Mouse (Mus musculus): ENCODE measurements around the gene Dpagt1. TPM values are rescaled to one million over a fixed set of nuclear protein-coding genes. Genes with fewer than 3 reads are reported as not detected.

Gene Dpagt1
- polyA plus RNA-seq, 1 experiment from 2014 or later = 39.1 TPM

DNA sequence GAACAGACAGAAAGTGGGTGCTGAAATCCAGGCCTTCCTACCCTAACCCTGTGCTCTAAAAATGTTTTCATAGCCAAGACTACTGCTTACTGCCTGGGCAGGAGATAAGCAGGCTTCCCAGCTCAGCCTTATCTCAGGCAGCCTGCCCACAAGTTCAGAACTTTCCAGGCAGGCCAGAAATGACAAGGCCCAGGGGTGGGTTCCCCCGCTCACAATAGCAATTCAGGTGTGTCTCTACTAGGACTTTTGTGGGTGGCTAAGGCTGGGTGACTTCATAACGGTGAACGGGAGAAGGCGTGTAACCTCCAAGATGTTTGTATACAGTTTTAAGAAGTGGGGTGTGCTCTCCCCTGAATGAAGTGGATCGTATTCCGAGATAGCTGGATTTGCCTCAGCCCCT is 17.5 kb downstream of the Dpagt1 start:
- peak overlapping the region; percentile 81 for H3K4me3 ChIP-seq
- peak overlapping the region; percentile 84 for H3K9ac ChIP-seq
- H3K4me2 ChIP-seq (replicated peaks) = peak overlapping the region; percentile 81
- H3K9me3 ChIP-seq = no peaks in the 10 kb centered on the region
- no peak; the same call in 1 of the 2 replicates for ATAC-seq (ENCODE audit: insufficient number of reproducible peaks, insufficient read depth, low FRiP score, low TSS enrichment)
- peaks cover 41% of the 10 kb centered on the region for H3K36me3 ChIP-seq
- peak overlapping the region; percentile 97 for H3K27ac ChIP-seq
- H3K4me1 ChIP-seq = peaks cover 13% of the 10 kb centered on the region
- no peaks in the 10 kb centered on the region for H3K27me3 ChIP-seq
- 11% methylated on average over 6 of the region's 6 CpGs for WGBS

GRCm38 (mm10) chr9:44343781-44344421 is 18.1 kb downstream of the Dpagt1 start, which contains the start of gene Hmbs:
Gene Hmbs, minus strand, starts transcription at chr9:44344228.
- Histone ChIP-seq H3K9me3 (no peaks in the 10 kb centered on the region), H3K4me2 (replicated peaks) (peak within 1 kb of the TSS; percentile 81), H3K36me3 (peaks cover 43% of the 10 kb centered on the region), H3K9ac (peak within 1 kb of the TSS; percentile 84), H3K4me1 (peaks cover 13% of the 10 kb centered on the region), H3K4me3 (peak within 1 kb of the TSS; percentile 81), H3K27me3 (no peaks in the 10 kb centered on the region), H3K27ac (peak within 1 kb of the TSS; percentile 97)
- ATAC-seq (ENCODE audit: insufficient number of reproducible peaks, insufficient read depth, low FRiP score, low TSS enrichment) = peak; percentile 93
- under 1% methylated on average over 39 of the region's 39 CpGs for WGBS

- Histone ChIP-seq H3K4me1 (peaks cover 13% of the 10 kb centered on the region), H3K27ac (no peak overlapping the region), H3K9me3 (no peaks in the 10 kb centered on the region), H3K9ac (no peak overlapping the region), H3K4me2 (replicated peaks) (no peak overlapping the region), H3K4me3 (no peak overlapping the region), H3K36me3 (peaks cover 48% of the 10 kb centered on the region), H3K27me3 (no peaks in the 10 kb centered on the region)
- no peak for ATAC-seq (ENCODE audit: insufficient number of reproducible peaks, insufficient read depth, low FRiP score, low TSS enrichment)
- WGBS = 89% methylated on average over 6 of the region's 6 CpGs
Measured at GRCm38 (mm10) chr9:44345570-44346433, 20.0 kb downstream of the Dpagt1 start.

DNA sequence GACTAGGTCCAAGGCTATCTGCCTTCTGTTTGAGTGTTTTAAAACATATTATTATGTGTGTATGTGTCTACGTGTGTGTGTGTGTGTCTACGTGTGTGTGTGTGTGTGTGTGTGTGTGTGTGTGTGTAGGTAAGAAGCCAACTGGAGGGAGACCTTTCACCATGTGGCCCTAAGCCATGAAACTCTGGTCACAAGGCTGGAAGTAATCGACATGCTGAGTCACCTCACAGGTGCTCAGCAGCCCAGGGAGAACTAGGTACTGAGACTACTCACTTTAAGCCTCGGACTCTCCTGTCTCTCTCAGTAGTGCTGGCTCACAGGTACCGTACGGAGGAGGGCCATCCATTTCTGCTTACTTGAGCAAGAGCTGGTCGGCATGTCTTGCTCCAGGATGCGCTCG is 21.3 kb downstream of the Dpagt1 start:
- no peak overlapping the region for H3K4me2 ChIP-seq (replicated peaks)

DNA sequence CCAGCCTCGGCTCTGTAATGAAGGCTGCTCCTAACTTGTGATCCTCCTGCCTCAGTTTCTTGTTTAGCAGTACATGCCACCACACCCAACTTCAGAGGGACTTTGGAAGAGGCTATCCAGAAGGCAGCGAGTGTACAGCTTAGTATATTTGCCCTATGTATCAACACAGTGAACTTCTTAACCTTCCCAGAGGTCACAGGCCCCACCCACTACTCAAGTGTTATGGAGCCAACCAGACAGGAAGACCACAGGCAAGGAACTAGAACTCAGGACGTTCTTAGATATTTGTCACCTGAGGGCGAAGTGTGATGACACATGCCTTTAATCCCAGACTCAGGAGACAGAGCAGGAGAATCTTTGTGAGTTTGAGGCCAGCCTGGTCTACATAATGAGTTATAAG is 21.8 kb downstream of the Dpagt1 start:
- no peak for ATAC-seq (ENCODE audit: insufficient number of reproducible peaks, insufficient read depth, low FRiP score, low TSS enrichment)
- no peak overlapping the region for H3K4me2 ChIP-seq (replicated peaks)

More for the DNA sequence above, 21.3 kb downstream of the Dpagt1 start:
- H3K4me1 ChIP-seq = peaks cover 13% of the 10 kb centered on the region
- H3K4me3 ChIP-seq = no peak overlapping the region
- no peak for ATAC-seq (ENCODE audit: insufficient number of reproducible peaks, insufficient read depth, low FRiP score, low TSS enrichment)
- peaks cover 58% of the 10 kb centered on the region for H3K36me3 ChIP-seq
- H3K9me3 ChIP-seq = no peaks in the 10 kb centered on the region
- WGBS = 93% methylated on average over 9 of the region's 9 CpGs
- H3K27me3 ChIP-seq = no peaks in the 10 kb centered on the region
- no peak overlapping the region for H3K9ac ChIP-seq
- no peak overlapping the region for H3K27ac ChIP-seq

GRCm38 (mm10) chr9:44348546-44348945 is 22.7 kb downstream of the Dpagt1 start:
- ATAC-seq (ENCODE audit: insufficient number of reproducible peaks, insufficient read depth, low FRiP score, low TSS enrichment) = no peak
- Histone ChIP-seq H3K27ac (no peak overlapping the region), H3K9ac (no peak overlapping the region), H3K4me1 (peaks cover 4% of the 10 kb centered on the region; the same call in 1 of the 2 replicates), H3K4me2 (replicated peaks) (no peak overlapping the region), H3K27me3 (no peaks in the 10 kb centered on the region), H3K4me3 (no peak overlapping the region), H3K9me3 (no peaks in the 10 kb centered on the region), H3K36me3 (peaks cover 72% of the 10 kb centered on the region)
- WGBS = 97% methylated on average over 4 of the region's 4 CpGs

More for the DNA sequence above, 21.8 kb downstream of the Dpagt1 start:
- Histone ChIP-seq H3K36me3 (peaks cover 63% of the 10 kb centered on the region), H3K9me3 (no peaks in the 10 kb centered on the region), H3K9ac (no peak overlapping the region), H3K27ac (no peak overlapping the region), H3K4me3 (no peak overlapping the region), H3K4me1 (peaks cover 11% of the 10 kb centered on the region), H3K27me3 (no peaks in the 10 kb centered on the region)
- 81% methylated on average over 4 of the region's 4 CpGs for WGBS

DNA sequence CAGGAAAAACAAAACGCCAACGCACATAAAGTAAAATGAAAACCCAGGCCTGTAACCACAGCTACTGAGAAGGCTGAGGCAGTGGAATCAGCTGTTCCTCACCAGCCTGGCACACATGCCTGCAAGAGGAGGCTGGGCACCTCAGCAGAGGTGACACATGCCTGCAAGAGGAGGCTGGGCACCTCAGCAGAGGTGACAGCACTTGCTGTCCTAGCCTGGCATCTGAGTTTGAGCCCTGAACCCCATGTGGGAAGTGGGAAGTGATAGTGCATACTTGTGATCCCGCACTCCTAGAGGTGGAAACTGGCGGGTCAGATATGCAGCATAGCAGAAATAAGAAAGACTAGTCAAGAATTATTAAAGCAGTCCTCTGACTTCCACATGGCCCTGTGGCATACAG is 25.6 kb downstream of the Dpagt1 start:
- no peak overlapping the region for H3K27ac ChIP-seq
- no peaks in the 10 kb centered on the region for H3K27me3 ChIP-seq
- no peaks in the 10 kb centered on the region for H3K4me1 ChIP-seq
- no peak overlapping the region for H3K9ac ChIP-seq
- H3K36me3 ChIP-seq = peaks cover 95% of the 10 kb centered on the region
- whole genome bisulfite sequencing = 93% methylated on average over 4 of the region's 4 CpGs
- H3K9me3 ChIP-seq = no peaks in the 10 kb centered on the region
- no peak overlapping the region for H3K4me2 ChIP-seq (replicated peaks)
- no peak for ATAC-seq (ENCODE audit: insufficient number of reproducible peaks, insufficient read depth, low FRiP score, low TSS enrichment)
- no peak overlapping the region for H3K4me3 ChIP-seq

- 91% methylated on average over 10 of the region's 10 CpGs for WGBS
- Histone ChIP-seq H3K27ac (no peak overlapping the region), H3K9me3 (no peaks in the 10 kb centered on the region), H3K4me1 (no peaks in the 10 kb centered on the region), H3K36me3 (peaks cover 94% of the 10 kb centered on the region), H3K27me3 (no peaks in the 10 kb centered on the region), H3K4me2 (replicated peaks) (no peak overlapping the region), H3K4me3 (no peak overlapping the region), H3K9ac (no peak overlapping the region)
- no peak for ATAC-seq (ENCODE audit: insufficient number of reproducible peaks, insufficient read depth, low FRiP score, low TSS enrichment)
Measured at GRCm38 (mm10) chr9:44352337-44352736, 26.5 kb downstream of the Dpagt1 start.

DNA sequence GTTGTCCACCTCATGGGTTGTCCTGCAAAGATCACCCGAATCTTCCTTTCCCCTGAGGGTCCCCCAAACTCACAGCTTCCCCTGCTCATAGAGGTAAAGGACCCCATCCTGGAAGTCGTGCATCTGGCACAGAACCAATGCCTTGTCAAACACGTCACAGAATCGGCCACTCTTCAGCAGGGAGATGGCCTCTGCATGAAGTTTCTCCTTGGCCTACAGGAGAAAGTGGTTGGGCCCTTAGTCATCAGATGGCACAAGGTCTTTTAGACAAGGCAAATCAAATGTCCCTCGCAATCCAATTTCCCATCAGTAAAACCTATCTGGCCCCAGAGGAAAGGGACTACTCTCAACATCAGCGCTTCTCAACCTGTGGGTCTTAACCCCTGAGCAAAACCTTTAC is 27.3 kb downstream of the Dpagt1 start:
- ATAC-seq (ENCODE audit: insufficient number of reproducible peaks, insufficient read depth, low FRiP score, low TSS enrichment) = no peak
- Histone ChIP-seq H3K4me2 (replicated peaks) (no peak overlapping the region), H3K27me3 (no peaks in the 10 kb centered on the region), H3K9ac (no peak overlapping the region), H3K9me3 (no peaks in the 10 kb centered on the region), H3K4me1 (no peaks in the 10 kb centered on the region), H3K4me3 (no peak overlapping the region), H3K27ac (no peak overlapping the region), H3K36me3 (peaks cover 95% of the 10 kb centered on the region)
- WGBS = 91% methylated on average over 6 of the region's 6 CpGs

GRCm38 (mm10) chr9:44357207-44357606 is 31.4 kb downstream of the Dpagt1 start:
- ATAC-seq (ENCODE audit: insufficient number of reproducible peaks, insufficient read depth, low FRiP score, low TSS enrichment) = no peak
- H3K36me3 ChIP-seq = peaks cover 71% of the 10 kb centered on the region
- WGBS = 74% methylated on average over 4 of the region's 4 CpGs

GRCm38 (mm10) chr9:44361190-44361917 is 35.5 kb downstream of the Dpagt1 start, which contains the start of gene Vps11:
Gene Vps11, minus strand, starts transcription at chr9:44361670.
- 1% methylated on average over 44 of the region's 44 CpGs for WGBS
- peak; percentile 77; the same call in 1 of the 2 replicates for ATAC-seq (ENCODE audit: insufficient number of reproducible peaks, insufficient read depth, low FRiP score, low TSS enrichment)
- Histone ChIP-seq H3K4me3 (peak within 1 kb of the TSS; percentile 97), H3K9ac (peak within 1 kb of the TSS; percentile 81), H3K4me2 (replicated peaks) (peak within 1 kb of the TSS; percentile 92), H3K9me3 (no peaks in the 10 kb centered on the region), H3K27me3 (no peaks in the 10 kb centered on the region), H3K4me1 (peaks cover 7% of the 10 kb centered on the region; the same call in 1 of the 2 replicates), H3K36me3 (peaks cover 29% of the 10 kb centered on the region), H3K27ac (peak within 1 kb of the TSS; percentile 57; the same call in 1 of the 2 replicates)

More at GRCm38 (mm10) chr9:44357207-44357606, 31.4 kb downstream of the Dpagt1 start:
- H3K9me3 ChIP-seq = no peaks in the 10 kb centered on the region
- H3K27me3 ChIP-seq = no peaks in the 10 kb centered on the region
- no peak overlapping the region for H3K4me3 ChIP-seq
- no peak overlapping the region for H3K9ac ChIP-seq
- H3K27ac ChIP-seq = no peak overlapping the region
- H3K4me2 ChIP-seq (replicated peaks) = no peak overlapping the region
- H3K4me1 ChIP-seq = peaks cover 7% of the 10 kb centered on the region; the same call in 1 of the 2 replicates

Data from embryonic facial prominence, embryonic 12.5 days (tissue).